Mouse (Mus musculus): Measurements from ENCODE around the gene Soat2. TPM values are rescaled to one million over a fixed set of nuclear protein-coding genes. Genes with fewer than 3 reads are reported as not detected.

Gene Soat2
- polyA plus RNA-seq, 1 experiment from 2014 or later: 0.11 TPM

DNA sequence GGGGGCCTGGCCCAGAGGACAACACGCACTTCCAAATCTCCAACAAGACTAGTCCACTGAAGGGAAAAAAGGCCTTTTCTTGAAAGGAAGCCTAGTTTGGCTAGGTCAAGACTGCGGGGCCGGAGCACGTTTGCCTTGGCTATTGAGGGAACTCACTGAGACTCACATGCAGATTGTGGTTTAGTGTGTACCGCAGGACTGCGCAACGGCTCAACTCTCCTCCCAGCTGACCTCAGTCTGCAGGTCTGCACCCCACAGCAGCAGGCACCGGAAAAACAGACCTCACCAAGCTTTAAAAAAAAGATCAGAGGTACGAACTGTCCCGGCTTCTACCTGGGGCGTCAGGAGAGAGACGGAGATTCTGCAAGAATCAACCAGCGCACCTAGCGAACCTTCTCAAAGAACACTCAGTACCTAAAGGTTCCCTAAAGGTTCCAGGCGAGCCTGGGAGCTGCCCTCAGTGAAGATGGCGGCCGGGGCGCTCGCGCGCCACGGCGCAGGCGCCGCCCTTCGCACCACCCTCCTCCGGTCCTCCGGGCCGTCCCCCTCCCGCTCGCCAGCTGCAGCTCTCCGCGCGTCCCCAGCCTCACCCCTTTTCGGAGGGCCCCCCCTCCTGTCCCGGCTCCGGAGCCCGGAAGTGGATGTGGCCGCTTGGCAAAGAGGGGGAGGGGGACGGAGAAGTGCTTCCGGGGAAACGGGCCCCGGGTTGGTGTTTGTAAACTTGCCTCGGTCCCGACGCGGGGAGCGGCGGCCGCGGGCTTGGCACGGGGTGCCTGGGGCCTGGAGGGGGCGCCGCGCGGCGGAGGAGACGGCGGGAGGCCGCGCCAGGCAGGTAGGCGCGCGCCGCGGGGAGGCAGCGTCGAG lies 52.9 kb downstream of the Soat2 start, which contains the start of gene Zfp740:
Gene Zfp740 (plus strand): TSS at position 279 of the 864 bp plus-strand sequence.
- H3K9me3 ChIP-seq: no peaks in the 10 kb centered on the region
- peaks cover 40% of the 10 kb centered on the region for H3K4me1 ChIP-seq
- H3K9ac ChIP-seq: peak within 1 kb of the TSS; percentile 95
- ATAC-seq (ENCODE audit: low FRiP score, low read depth): peak; percentile 96
- no peaks in the 10 kb centered on the region for H3K27me3 ChIP-seq (replicated peaks)
- H3K36me3 ChIP-seq: peaks cover 14% of the 10 kb centered on the region
- H3K4me3 ChIP-seq: peak within 1 kb of the TSS; percentile 88
- H3K4me2 ChIP-seq (replicated peaks): peak within 1 kb of the TSS; percentile 81
- peak within 1 kb of the TSS; percentile 98 for H3K27ac ChIP-seq
- under 1% methylated on average over 65 of the region's 68 CpGs for WGBS

DNA sequence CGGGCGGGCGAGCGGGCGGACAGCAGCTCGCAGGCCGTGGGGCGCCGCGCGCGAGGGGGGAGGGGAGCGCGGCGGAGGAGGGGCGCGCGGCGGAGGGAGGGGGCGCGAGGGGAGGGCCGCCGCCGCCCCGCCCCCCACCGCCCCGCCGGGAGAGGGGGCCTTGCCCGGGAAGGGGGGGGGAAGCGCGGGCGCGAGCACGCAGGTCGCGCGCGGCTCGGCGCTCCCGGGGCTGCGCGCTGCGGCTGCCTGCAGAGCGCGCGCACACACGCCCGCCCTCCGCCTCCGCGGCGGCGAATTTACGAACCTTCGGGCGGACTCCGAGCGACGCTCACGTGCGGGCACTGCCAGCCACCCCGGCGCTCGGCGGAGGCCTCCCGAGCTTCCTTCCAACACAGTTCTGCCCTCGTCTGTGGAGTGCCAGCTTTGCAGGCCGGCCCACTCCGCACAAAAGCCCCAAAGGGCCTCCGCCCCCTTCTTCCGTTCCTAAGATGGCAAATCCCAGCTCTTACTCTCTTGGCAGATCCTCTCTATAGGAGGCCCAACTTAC lies 53.6 kb downstream of the Soat2 start:
- Histone ChIP-seq H3K9me3 (no peaks in the 10 kb centered on the region), H3K9ac (peak overlapping the region; percentile 95), H3K4me1 (peaks cover 40% of the 10 kb centered on the region), H3K36me3 (peaks cover 21% of the 10 kb centered on the region), H3K4me3 (peak overlapping the region; percentile 88), H3K4me2 (replicated peaks) (peak overlapping the region; percentile 81), H3K27ac (peak overlapping the region; percentile 98), H3K27me3 (replicated peaks) (no peaks in the 10 kb centered on the region)
- WGBS: under 1% methylated on average over 32 of the region's 72 CpGs
- ATAC-seq (ENCODE audit: low FRiP score, low read depth): peak; percentile 46

DNA sequence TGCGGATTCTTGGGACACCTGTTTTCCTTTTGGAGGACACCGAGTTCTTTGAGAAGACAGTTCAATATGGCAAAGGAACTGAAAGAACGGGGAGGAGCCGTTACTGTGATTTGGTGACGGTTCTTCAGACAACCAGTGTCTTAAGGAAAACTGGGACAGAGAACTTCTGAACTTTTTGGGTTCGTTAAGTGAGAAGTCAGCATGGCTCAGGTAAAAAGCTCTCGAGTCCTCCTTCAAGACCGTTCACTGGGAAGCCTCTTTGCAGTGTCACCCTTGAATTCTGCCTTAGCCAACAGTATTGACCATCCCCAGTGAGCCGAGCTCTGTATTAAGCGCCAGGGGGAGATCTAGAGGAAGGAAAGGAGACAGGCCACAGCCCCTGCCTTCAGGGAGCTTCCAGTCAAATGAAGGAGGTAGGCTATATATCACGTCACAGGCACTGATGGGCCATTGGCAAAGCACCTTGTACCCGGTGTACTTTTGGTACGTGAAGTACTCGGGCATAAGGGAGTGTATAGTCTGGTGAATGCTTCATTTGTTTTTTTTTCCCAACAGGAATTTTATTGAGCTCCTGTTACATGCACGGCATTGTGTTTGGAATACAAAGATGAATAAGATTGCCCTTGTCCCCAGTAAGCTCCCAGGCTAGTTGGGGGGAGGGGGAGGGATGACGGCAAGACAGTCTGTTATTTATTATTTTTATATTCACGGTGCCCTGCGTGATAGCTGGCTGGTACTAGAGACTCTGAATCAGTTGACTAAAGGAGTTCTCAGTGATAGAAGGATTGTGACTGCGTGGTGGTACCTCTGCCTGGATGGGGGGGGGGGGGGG lies 54.6 kb downstream of the Soat2 start, which contains the start of gene Csad:
Gene Csad (minus strand): TSS at position 51 of the 832 bp plus-strand sequence.
- peaks cover 31% of the 10 kb centered on the region for H3K36me3 ChIP-seq
- WGBS: 57% methylated on average over 19 of the region's 19 CpGs
- ATAC-seq (ENCODE audit: low FRiP score, low read depth): no peak
- peak within 1 kb of the TSS; percentile 95 for H3K9ac ChIP-seq
- peaks cover 40% of the 10 kb centered on the region for H3K4me1 ChIP-seq
- H3K4me3 ChIP-seq: peak within 1 kb of the TSS; percentile 88
- H3K27me3 ChIP-seq (replicated peaks): no peaks in the 10 kb centered on the region
- peak within 1 kb of the TSS; percentile 81 for H3K4me2 ChIP-seq (replicated peaks)
- H3K27ac ChIP-seq: peak within 1 kb of the TSS; percentile 98
- H3K9me3 ChIP-seq: no peaks in the 10 kb centered on the region

DNA sequence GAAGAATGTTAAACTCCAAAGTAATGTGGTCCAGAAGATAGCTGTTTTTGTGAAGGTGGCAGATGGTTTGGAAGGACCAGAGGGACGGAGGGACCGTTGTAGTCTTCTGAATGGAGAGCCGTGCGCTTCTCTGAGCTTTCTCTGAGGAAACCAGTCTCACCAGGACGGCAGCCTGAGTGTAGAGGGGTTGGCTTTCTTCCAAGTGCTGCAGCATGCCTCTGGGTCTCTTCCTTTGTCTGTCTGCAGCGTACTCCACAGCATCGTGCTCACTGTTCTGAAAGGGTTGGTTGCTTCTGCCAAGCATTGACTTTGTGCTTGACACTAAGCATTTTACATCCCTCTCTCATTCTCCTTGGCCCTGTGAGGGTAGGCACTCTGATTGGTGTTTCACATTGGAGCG lies 55.5 kb downstream of the Soat2 start:
- 37% methylated on average over 8 of the region's 8 CpGs for WGBS
- ATAC-seq (ENCODE audit: low FRiP score, low read depth): 0 out of 2 replicates have a peak, but pooled peaks have one; percentile 18
- peak overlapping the region; percentile 81 for H3K4me2 ChIP-seq (replicated peaks)
- H3K9me3 ChIP-seq: no peaks in the 10 kb centered on the region
- H3K36me3 ChIP-seq: peaks cover 40% of the 10 kb centered on the region
- no peaks in the 10 kb centered on the region for H3K27me3 ChIP-seq (replicated peaks)
- H3K9ac ChIP-seq: peak overlapping the region; percentile 95
- H3K27ac ChIP-seq: peak overlapping the region; percentile 23; the same call in 1 of the 2 replicates
- H3K4me1 ChIP-seq: peaks cover 40% of the 10 kb centered on the region
- H3K4me3 ChIP-seq: peak overlapping the region; percentile 88

DNA sequence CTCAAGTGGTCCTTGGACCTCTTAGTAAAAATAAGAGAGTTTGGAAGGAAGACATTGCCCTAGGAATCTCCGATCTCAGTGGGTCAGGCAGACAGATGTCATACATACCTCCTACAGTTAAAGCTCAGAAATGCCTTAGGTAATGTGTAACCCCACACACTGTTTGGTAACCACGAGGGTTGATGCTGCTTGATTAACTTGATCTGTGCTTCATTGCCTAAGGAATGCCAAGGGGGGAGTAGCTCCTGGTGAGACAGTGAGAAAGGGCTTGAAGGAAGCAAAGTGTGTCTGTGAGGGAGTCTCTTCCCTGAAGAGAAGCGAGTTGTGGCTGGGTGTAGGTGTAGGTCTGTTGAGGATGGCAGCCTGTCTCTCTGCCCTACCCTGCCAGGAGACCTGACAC lies 57.0 kb downstream of the Soat2 start:
- peaks cover 52% of the 10 kb centered on the region for H3K36me3 ChIP-seq
- no peaks in the 10 kb centered on the region for H3K9me3 ChIP-seq
- H3K4me1 ChIP-seq: peaks cover 37% of the 10 kb centered on the region
- 83% methylated on average over 3 of the region's 3 CpGs for WGBS
- no peaks in the 10 kb centered on the region for H3K27me3 ChIP-seq (replicated peaks)
- H3K27ac ChIP-seq: no peak overlapping the region
- no peak for ATAC-seq (ENCODE audit: low FRiP score, low read depth)
- H3K9ac ChIP-seq: no peak overlapping the region; the same call in 1 of the 2 replicates
- no peak overlapping the region for H3K4me3 ChIP-seq
- H3K4me2 ChIP-seq (replicated peaks): no peak overlapping the region

DNA sequence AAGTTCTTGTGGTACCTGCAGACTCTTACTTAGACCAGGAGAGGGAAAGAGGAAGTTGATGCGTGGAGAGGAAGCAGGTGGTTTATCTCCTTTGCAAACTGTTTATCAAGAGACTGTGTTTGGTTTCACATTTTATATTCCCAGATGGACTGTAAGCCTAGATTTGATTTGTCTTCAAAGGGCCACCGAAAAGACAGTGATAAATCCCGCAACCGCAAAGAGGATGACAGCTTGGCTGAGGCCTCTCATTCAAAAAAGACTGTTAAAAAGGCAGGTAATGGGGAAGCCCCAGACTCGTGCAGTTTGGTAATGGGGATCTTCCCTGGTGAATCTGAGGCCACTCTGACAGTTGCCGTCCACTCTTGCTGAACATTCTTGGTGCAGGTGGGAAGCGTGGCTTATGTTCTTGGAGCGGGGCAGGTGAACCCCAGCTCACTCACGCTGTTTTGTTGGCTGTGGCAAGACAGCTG lies 57.8 kb downstream of the Soat2 start:
- Histone ChIP-seq H3K4me2 (replicated peaks) (no peak overlapping the region), H3K9me3 (no peaks in the 10 kb centered on the region), H3K36me3 (peaks cover 60% of the 10 kb centered on the region), H3K9ac (no peak overlapping the region), H3K4me1 (peaks cover 33% of the 10 kb centered on the region), H3K4me3 (no peak overlapping the region), H3K27me3 (replicated peaks) (no peaks in the 10 kb centered on the region), H3K27ac (no peak overlapping the region)
- ATAC-seq (ENCODE audit: low FRiP score, low read depth): no peak
- 85% methylated on average over 9 of the region's 9 CpGs for WGBS

DNA sequence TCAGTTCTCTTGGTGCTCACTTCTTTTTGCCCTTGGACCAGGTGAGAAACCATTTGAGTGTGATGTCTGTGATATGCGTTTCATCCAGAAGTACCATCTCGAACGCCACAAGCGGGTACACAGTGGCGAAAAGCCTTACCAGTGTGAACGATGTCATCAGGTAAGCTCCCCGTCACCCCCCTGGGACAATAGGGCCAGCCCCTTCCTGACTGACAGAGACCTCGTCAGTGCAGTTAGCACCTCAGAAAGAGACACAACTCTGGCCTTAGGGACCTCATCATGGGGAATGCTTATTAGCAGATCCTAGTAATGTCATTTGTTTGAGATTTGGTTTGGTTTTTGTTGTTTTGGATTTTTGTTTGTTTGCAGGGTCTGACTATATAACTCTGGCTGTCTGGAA lies 58.8 kb downstream of the Soat2 start:
- 90% methylated on average over 8 of the region's 8 CpGs for WGBS
- no peak for ATAC-seq (ENCODE audit: low FRiP score, low read depth)
- H3K27me3 ChIP-seq (replicated peaks): no peaks in the 10 kb centered on the region
- no peak overlapping the region for H3K4me3 ChIP-seq
- H3K9me3 ChIP-seq: no peaks in the 10 kb centered on the region
- H3K4me2 ChIP-seq (replicated peaks): no peak overlapping the region
- peaks cover 33% of the 10 kb centered on the region for H3K4me1 ChIP-seq
- H3K27ac ChIP-seq: no peak overlapping the region
- H3K9ac ChIP-seq: no peak overlapping the region
- H3K36me3 ChIP-seq: peaks cover 70% of the 10 kb centered on the region

DNA sequence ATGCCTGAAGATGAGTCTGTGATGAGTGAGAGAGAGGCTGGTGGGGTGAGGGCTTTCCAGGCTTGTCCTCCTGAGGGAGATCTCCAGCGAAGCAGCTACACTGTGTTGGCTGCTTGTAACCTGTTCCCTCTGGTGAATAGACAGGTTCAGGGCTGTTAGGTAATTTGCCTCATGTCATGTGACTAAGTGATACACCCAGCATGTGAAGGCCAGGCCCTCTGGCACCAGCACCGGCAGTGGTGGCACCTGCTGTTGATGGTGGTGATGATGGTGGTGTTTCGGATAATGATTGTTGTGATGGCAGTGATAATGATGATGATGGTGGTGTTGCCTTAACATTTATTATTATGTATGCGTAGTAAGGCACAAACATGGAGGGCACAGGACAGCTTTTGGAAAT lies 60.5 kb downstream of the Soat2 start:
- H3K9me3 ChIP-seq: no peaks in the 10 kb centered on the region
- 95% methylated on average over 4 of the region's 4 CpGs for WGBS
- H3K4me3 ChIP-seq: no peak overlapping the region

DNA sequence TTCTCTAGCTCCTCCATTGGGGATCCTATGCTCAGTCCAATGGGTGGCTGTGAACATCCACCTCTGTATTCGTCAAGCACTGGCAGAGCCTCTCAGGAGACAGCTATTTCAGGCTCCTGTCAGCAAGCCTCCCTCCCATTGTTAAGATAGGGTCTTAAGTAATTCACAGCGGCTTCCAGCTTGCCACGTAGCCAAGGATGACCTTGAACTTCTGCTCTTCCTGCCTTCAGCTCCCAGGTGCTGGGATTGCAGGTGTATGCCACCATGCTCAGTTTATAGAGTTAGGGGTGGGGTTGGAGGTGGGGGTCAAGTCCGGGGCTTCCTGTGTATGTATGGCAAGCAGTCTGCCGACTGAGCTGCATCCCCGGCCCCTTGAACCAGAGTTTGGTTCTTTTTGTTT lies 61.6 kb downstream of the Soat2 start:
- Histone ChIP-seq H3K9ac (no peak overlapping the region), H3K27me3 (replicated peaks) (no peaks in the 10 kb centered on the region), H3K4me1 (peaks cover 11% of the 10 kb centered on the region; the same call in 1 of the 2 replicates), H3K36me3 (peaks cover 91% of the 10 kb centered on the region), H3K4me2 (replicated peaks) (no peak overlapping the region), H3K9me3 (no peaks in the 10 kb centered on the region), H3K4me3 (no peak overlapping the region), H3K27ac (no peak overlapping the region)
- WGBS: 85% methylated on average over 6 of the region's 6 CpGs
- ATAC-seq (ENCODE audit: low FRiP score, low read depth): no peak

More for the DNA sequence above, 60.5 kb downstream of the Soat2 start:
- no peaks in the 10 kb centered on the region for H3K27me3 ChIP-seq (replicated peaks)
- H3K4me1 ChIP-seq: peaks cover 18% of the 10 kb centered on the region
- peaks cover 82% of the 10 kb centered on the region for H3K36me3 ChIP-seq
- no peak overlapping the region for H3K4me2 ChIP-seq (replicated peaks)
- no peak overlapping the region for H3K9ac ChIP-seq
- H3K27ac ChIP-seq: no peak overlapping the region
- ATAC-seq (ENCODE audit: low FRiP score, low read depth): no peak

Data from neural tube, embryonic 12.5 days (tissue).